Mouse (Mus musculus) bone marrow macrophage, adult 2 months (primary cell): ENCODE results near the gene Lrfn3.

Experiments
- CTCF ChIP-seq: IDR thresholded peaks from 2 replicates; pipeline ENCODE4 v1.5.1; 2012; ENCODE audit warnings: low read depth, mild to moderate bottlenecking, low read length, moderate library complexity
- POLR2A ChIP-seq: IDR thresholded peaks from 2 replicates; pipeline ENCODE4 v1.6.1; 2012; ENCODE audit warnings: mild to moderate bottlenecking, low read depth, low read length, borderline replicate concordance

DNA sequence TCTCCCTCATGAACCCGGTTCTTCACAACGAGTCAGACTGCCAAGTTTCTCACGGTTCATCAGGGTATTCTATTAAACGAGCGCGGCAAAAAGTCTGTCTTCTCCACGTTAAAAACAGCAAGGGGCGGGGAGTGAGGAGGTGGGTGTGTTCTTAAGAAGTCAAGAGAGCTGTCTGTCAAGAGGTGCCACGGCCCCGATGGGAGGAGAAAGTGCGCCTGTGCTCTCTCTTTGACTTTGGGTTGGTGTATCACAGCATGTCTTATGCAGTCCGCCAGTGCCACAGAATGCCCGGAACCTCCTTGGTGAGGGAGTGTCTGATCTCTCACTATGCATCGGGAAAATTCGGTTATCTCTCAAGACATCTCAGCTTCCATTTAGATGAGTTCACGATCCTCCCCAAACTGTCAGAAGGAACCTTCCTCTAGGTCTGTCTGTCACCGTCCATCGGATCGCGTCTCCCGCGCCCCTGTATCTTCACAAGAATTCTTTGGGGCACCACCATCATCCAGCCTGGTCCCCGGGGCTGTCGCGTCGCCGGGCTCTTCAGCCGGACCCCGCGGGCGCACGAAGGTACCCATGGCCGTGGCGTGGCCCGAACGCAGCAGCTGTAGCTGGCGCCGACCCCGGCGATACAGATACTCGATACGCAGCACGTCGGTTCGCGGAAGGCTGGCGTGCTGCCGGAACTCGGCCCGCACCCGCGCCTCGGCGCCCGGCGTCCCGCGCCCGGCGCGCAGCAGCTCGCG lies 40.9 kb downstream of the Lrfn3 start, which contains the start of gene E130208F15Rik:
- no peak for TF ChIP-seq POLR2A
- no peak for TF ChIP-seq CTCF
